Mouse (Mus musculus) small intestine, adult 2 months (tissue): ENCODE results near the gene Nav2. TPM values are rescaled to one million over a fixed set of nuclear protein-coding genes. Genes with fewer than 3 reads are reported as not detected.

Experiments
- H3K27ac ChIP-seq: fragments of 200-500 bp; 2 replicates; pipeline ENCODE4 v1.5.1; 2012; ENCODE audit warnings: low read depth, low read length, control low read depth, inconsistent platforms; ENCODE audit not compliant: insufficient read depth
- H3K27me3 ChIP-seq: fragments of 200-500 bp; 2 replicates; pipeline ENCODE4 v1.6.1; 2012; ENCODE audit warnings: mild to moderate bottlenecking, moderate library complexity, low read length, inconsistent platforms; ENCODE audit not compliant: control insufficient read depth, insufficient read depth
- H3K36me3 ChIP-seq: fragments of 200-500 bp; 2 replicates; pipeline ENCODE4 v1.6.1; 2012; ENCODE audit warnings: mild to moderate bottlenecking, low read length, control low read depth, inconsistent platforms; ENCODE audit not compliant: control insufficient read depth, insufficient read depth
- H3K4me1 ChIP-seq: fragments of 200-500 bp; 2 replicates; pipeline ENCODE4 v1.6.1; 2012; ENCODE audit warnings: low read length, inconsistent platforms, mixed read lengths; ENCODE audit not compliant: control insufficient read depth, insufficient read depth, insufficient read length
- H3K4me3 ChIP-seq: fragments of 200-500 bp; 2 replicates; pipeline ENCODE4 v1.5.1; 2012; ENCODE audit warnings: low read depth, mild to moderate bottlenecking, control low read depth, inconsistent platforms, low read length, moderate library complexity
- CTCF ChIP-seq: fragments of 200-500 bp; IDR thresholded peaks from 2 replicates; pipeline ENCODE4 v1.5.1; 2012; ENCODE audit warnings: low read depth, mild to moderate bottlenecking, control low read depth, inconsistent platforms, low read length, moderate library complexity, mixed read lengths; ENCODE audit not compliant: insufficient replicate concordance, insufficient read length; ENCODE audit errors: extremely low read depth
- POLR2A ChIP-seq: fragments of 200-500 bp; IDR thresholded peaks from 2 replicates; pipeline ENCODE4 v1.6.1; 2012; ENCODE audit warnings: low read depth, mild to moderate bottlenecking, control low read depth, inconsistent platforms, low read length, moderate library complexity
- WGBS: fragments of 180-500 bp; shearing (Covaris S2); methylation state at CpG from one replicate; pipeline ENCODE4 v1.1.7; 2018; 5-methylcytosine and 5-hydroxymethylcytosine counted together
- polyA plus RNA-seq: library from polyadenylated mRNA; depleted of rRNA; stranded (reverse); fragments of >200 nt; gene quantifications from 2 replicates; pipeline ENCODE4 v1.2.3, GENCODE M21; 2012

Nav2 gene
- polyA plus RNA-seq, 1 experiment = 8.5 TPM

GRCm38 (mm10) chr7:49485292-49485847, 576.9 kb downstream of the Nav2 start:
- 78% methylated on average over 9 of the region's 9 CpGs for WGBS
- Histone ChIP-seq H3K4me3 (no peak overlapping the region), H3K27me3 (no peaks in the 10 kb centered on the region)

GRCm38 (mm10) chr7:49487347-49487746, 578.8 kb downstream of the Nav2 start:
- WGBS = 77% methylated on average over 2 of the region's 2 CpGs
- H3K4me3 ChIP-seq = no peak overlapping the region
- TF ChIP-seq CTCF (no peak), POLR2A (no peak)
- no peaks in the 10 kb centered on the region for H3K27me3 ChIP-seq
- H3K36me3 ChIP-seq = no peaks in the 10 kb centered on the region
- H3K27ac ChIP-seq = no peak overlapping the region
- no peaks in the 10 kb centered on the region for H3K4me1 ChIP-seq

More at GRCm38 (mm10) chr7:49485292-49485847, 576.9 kb downstream of the Nav2 start:
- TF ChIP-seq CTCF = no peak
- TF ChIP-seq POLR2A = no peak
- no peak overlapping the region for H3K27ac ChIP-seq
- H3K36me3 ChIP-seq = no peaks in the 10 kb centered on the region
- H3K4me1 ChIP-seq = no peaks in the 10 kb centered on the region

GRCm38 (mm10) chr7:49488493-49489087, 580.1 kb downstream of the Nav2 start:
- H3K36me3 ChIP-seq = no peaks in the 10 kb centered on the region

GRCm38 (mm10) chr7:49490814-49491213, 582.3 kb downstream of the Nav2 start:
- Histone ChIP-seq H3K27me3 (no peaks in the 10 kb centered on the region), H3K4me1 (no peaks in the 10 kb centered on the region), H3K27ac (no peak overlapping the region), H3K36me3 (no peaks in the 10 kb centered on the region), H3K4me3 (no peak overlapping the region)
- WGBS = 86% methylated on average over 10 of the region's 10 CpGs
- TF ChIP-seq CTCF (no peak), POLR2A (no peak)

More at GRCm38 (mm10) chr7:49488493-49489087, 580.1 kb downstream of the Nav2 start:
- Histone ChIP-seq H3K4me1 (no peaks in the 10 kb centered on the region), H3K27me3 (no peaks in the 10 kb centered on the region), H3K4me3 (no peak overlapping the region), H3K27ac (no peak overlapping the region)
- no peak for TF ChIP-seq CTCF
- TF ChIP-seq POLR2A = no peak
- 59% methylated on average over 4 of the region's 4 CpGs for WGBS

- H3K4me1 ChIP-seq = no peaks in the 10 kb centered on the region
- no peak overlapping the region for H3K27ac ChIP-seq
- no peak overlapping the region for H3K4me3 ChIP-seq
- H3K36me3 ChIP-seq = no peaks in the 10 kb centered on the region
- H3K27me3 ChIP-seq = no peaks in the 10 kb centered on the region
- no peak for TF ChIP-seq POLR2A
- TF ChIP-seq CTCF = no peak
Measured at GRCm38 (mm10) chr7:49492622-49493021, 584.1 kb downstream of the Nav2 start.

GRCm38 (mm10) chr7:49493210-49493609, 584.7 kb downstream of the Nav2 start:
- Histone ChIP-seq H3K27me3 (no peaks in the 10 kb centered on the region), H3K27ac (no peak overlapping the region), H3K36me3 (no peaks in the 10 kb centered on the region), H3K4me1 (no peaks in the 10 kb centered on the region), H3K4me3 (no peak overlapping the region)
- WGBS = 88% methylated on average over 4 of the region's 4 CpGs
- TF ChIP-seq CTCF = peak; percentile 17; the same call in 1 of the 2 replicates
- no peak for TF ChIP-seq POLR2A

- H3K36me3 ChIP-seq = no peaks in the 10 kb centered on the region
- H3K27me3 ChIP-seq = no peaks in the 10 kb centered on the region
- no peak overlapping the region for H3K27ac ChIP-seq
- WGBS = 86% methylated on average over 6 of the region's 6 CpGs
- no peaks in the 10 kb centered on the region for H3K4me1 ChIP-seq
- TF ChIP-seq CTCF (no peak), POLR2A (no peak)
- H3K4me3 ChIP-seq = no peak overlapping the region
Measured at GRCm38 (mm10) chr7:49494654-49495053, 586.1 kb downstream of the Nav2 start.
